Mouse (Mus musculus) embryonic facial prominence, embryonic 14.5 days (tissue): Measurements from ENCODE around the gene Ireb2. TPM values are rescaled to one million over a fixed set of nuclear protein-coding genes. Genes with fewer than 3 reads are reported as not detected.

Experiments used
- ATAC-seq: fragments of 200-750 bp; cut with Nextera tagmentation; 2 replicates; pipeline ENCODE4 v1.8.0; 2017; ENCODE audit warnings: low read depth, moderate number of reproducible peaks, moderate TSS enrichment
- DNase-seq: peaks from one replicate; pipeline ENCODE4 v3.0.0-alpha.2; 2015; ENCODE audit warnings: low spot score
- H3K27ac ChIP-seq: fragments of 300-500 bp; sonication (generic); replicated peaks from 2 replicates; pipeline ENCODE4 v1.5.1; 2014; ENCODE audit warnings: low read depth, mild to moderate bottlenecking, low read length, moderate library complexity
- H3K27me3 ChIP-seq: fragments of 300-500 bp; sonication (generic); replicated peaks from 2 replicates; pipeline ENCODE4 v1.6.1; 2014; ENCODE audit warnings: low read length; ENCODE audit not compliant: control insufficient read depth, insufficient read depth
- H3K36me3 ChIP-seq: fragments of 300-500 bp; sonication (generic); 2 replicates; pipeline ENCODE4 v1.6.1; 2014; ENCODE audit warnings: low read length, mixed read lengths; ENCODE audit not compliant: control insufficient read depth, insufficient read depth
- H3K4me1 ChIP-seq: fragments of 300-500 bp; sonication (generic); 2 replicates; pipeline ENCODE4 v1.6.1; 2014; ENCODE audit warnings: antibody characterized with exemption, low read length; ENCODE audit not compliant: control insufficient read depth, insufficient read depth
- H3K4me2 ChIP-seq: fragments of 300-500 bp; sonication (generic); 2 replicates; pipeline ENCODE4 v1.6.1; 2014; ENCODE audit warnings: low read depth, mild to moderate bottlenecking, low read length, moderate library complexity, mixed read lengths
- H3K4me3 ChIP-seq: fragments of 300-500 bp; sonication (generic); 2 replicates; pipeline ENCODE4 v1.5.1; 2014; ENCODE audit warnings: low read depth, mild to moderate bottlenecking, low read length
- H3K9ac ChIP-seq: fragments of 300-500 bp; sonication (generic); 2 replicates; pipeline ENCODE4 v1.6.1; 2014; ENCODE audit warnings: low read depth, mild to moderate bottlenecking, low read length, moderate library complexity, mixed read lengths
- H3K9me3 ChIP-seq: fragments of 300-500 bp; sonication (generic); 2 replicates; pipeline ENCODE4 v1.6.1; 2016; ENCODE audit warnings: low read length; ENCODE audit not compliant: control insufficient read depth
- WGBS: fragments of 180-500 bp; shearing (Covaris S2); extraction: QIAGEN DNeasy Blood & Tissue Kit; methylation state at CpG from one replicate; pipeline ENCODE4 v1.1.7; 2014; 5-methylcytosine and 5-hydroxymethylcytosine counted together
- polyA plus RNA-seq: library from polyadenylated mRNA; unstranded; fragments of >200 nt; fragmentation: Nextera tagmentation; extraction: Ambion mirVana; gene quantifications from 2 replicates; pipeline ENCODE4 v1.2.1, GENCODE M21; 2014

Gene Ireb2
- polyA plus RNA-seq, 1 experiment from 2014 or later = 35.8 TPM

GRCm38 (mm10) chr9:54857474-54857873, 6.1 kb upstream of the Ireb2 start:
- DNase-seq = no peak
- H3K4me2 ChIP-seq = no peak overlapping the region
- ATAC-seq = no peak
- H3K27me3 ChIP-seq = no peaks in the 10 kb centered on the region
- H3K9ac ChIP-seq = no peak overlapping the region
- H3K9me3 ChIP-seq = no peaks in the 10 kb centered on the region
- H3K36me3 ChIP-seq = no peaks in the 10 kb centered on the region
- no peaks in the 10 kb centered on the region for H3K4me1 ChIP-seq
- WGBS = 42% methylated on average over 3 of the region's 3 CpGs
- H3K27ac ChIP-seq = no peak overlapping the region
- no peak overlapping the region for H3K4me3 ChIP-seq

GRCm38 (mm10) chr9:54860526-54860925, 3.1 kb upstream of the Ireb2 start:
- Histone ChIP-seq H3K9me3 (no peaks in the 10 kb centered on the region), H3K4me2 (no peak overlapping the region), H3K27me3 (no peaks in the 10 kb centered on the region), H3K36me3 (peaks cover 7% of the 10 kb centered on the region), H3K4me1 (peaks cover 10% of the 10 kb centered on the region), H3K4me3 (no peak overlapping the region), H3K9ac (no peak overlapping the region), H3K27ac (no peak overlapping the region)
- DNase-seq = no peak
- ATAC-seq = no peak
- 88% methylated on average over 7 of the region's 7 CpGs for WGBS

DNA sequence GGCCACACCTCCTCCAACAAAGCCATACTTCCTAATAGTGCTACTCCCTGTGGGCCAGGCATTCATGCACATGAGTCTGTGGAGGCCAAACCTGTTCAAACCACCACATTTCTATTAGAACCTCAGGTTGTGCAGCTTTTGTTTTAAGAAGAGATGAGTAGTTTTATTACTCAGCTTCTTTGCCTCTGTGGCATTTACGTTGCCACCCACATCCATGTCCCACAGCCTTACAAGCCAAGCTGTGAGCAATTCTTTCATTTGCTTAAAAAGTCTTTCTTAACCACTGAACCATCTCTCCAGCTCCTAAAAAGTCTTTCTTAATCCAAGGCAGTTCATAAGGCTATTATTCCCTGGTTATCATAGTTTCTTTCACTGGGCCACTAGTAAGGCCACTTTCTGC, 15.2 kb downstream of the Ireb2 start:
- Histone ChIP-seq H3K4me1 (no peaks in the 10 kb centered on the region), H3K36me3 (peaks cover 67% of the 10 kb centered on the region), H3K27ac (no peak overlapping the region), H3K4me3 (no peak overlapping the region), H3K27me3 (no peaks in the 10 kb centered on the region), H3K4me2 (no peak overlapping the region), H3K9ac (no peak overlapping the region), H3K9me3 (no peaks in the 10 kb centered on the region)
- WGBS = 100% methylated on average over 1 of the region's 1 CpGs
- DNase-seq (no peak), ATAC-seq (no peak)

DNA sequence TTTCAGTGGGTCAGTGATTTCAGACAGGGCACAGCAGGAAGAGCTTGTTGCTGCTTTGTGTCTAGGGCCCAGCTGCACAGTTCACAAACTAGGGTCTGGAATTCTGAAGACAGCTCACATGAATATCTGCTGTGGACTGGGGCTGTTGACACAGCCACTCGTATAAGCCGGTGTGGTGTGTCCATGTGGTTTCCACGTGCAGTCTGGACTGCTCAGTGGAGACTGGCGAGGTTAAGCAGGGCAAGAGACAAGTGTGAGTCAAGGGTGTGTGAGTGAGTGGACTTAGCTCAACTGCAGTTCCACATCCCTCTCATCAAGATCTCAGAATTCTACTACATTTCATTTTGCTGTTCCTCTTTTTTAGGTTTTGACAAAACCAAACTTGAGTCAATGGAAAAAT, 28.5 kb downstream of the Ireb2 start:
- Histone ChIP-seq H3K9me3 (no peaks in the 10 kb centered on the region), H3K4me3 (no peak overlapping the region), H3K4me2 (no peak overlapping the region), H3K27ac (no peak overlapping the region), H3K36me3 (peaks cover 82% of the 10 kb centered on the region), H3K4me1 (no peaks in the 10 kb centered on the region), H3K27me3 (no peaks in the 10 kb centered on the region), H3K9ac (no peak overlapping the region)
- no peak for ATAC-seq
- no peak for DNase-seq
- 89% methylated on average over 4 of the region's 4 CpGs for WGBS

- DNase-seq (no peak), ATAC-seq (no peak)
- no peak overlapping the region for H3K4me2 ChIP-seq
- no peaks in the 10 kb centered on the region for H3K4me1 ChIP-seq
- H3K27ac ChIP-seq = no peak overlapping the region
- 86% methylated on average over 3 of the region's 3 CpGs for WGBS
- no peak overlapping the region for H3K4me3 ChIP-seq
- H3K9me3 ChIP-seq = no peaks in the 10 kb centered on the region
- no peak overlapping the region for H3K9ac ChIP-seq
- H3K36me3 ChIP-seq = peaks cover 81% of the 10 kb centered on the region
- no peaks in the 10 kb centered on the region for H3K27me3 ChIP-seq
Observed at GRCm38 (mm10) chr9:54897097-54897496, 33.5 kb downstream of the Ireb2 start.

GRCm38 (mm10) chr9:54909446-54909845, 45.9 kb downstream of the Ireb2 start:
- H3K4me1 ChIP-seq = no peaks in the 10 kb centered on the region
- WGBS = 89% methylated on average over 5 of the region's 5 CpGs
- H3K4me2 ChIP-seq = no peak overlapping the region
- H3K9me3 ChIP-seq = no peaks in the 10 kb centered on the region
- H3K27ac ChIP-seq = no peak overlapping the region
- H3K27me3 ChIP-seq = no peaks in the 10 kb centered on the region
- no peak overlapping the region for H3K4me3 ChIP-seq
- ATAC-seq (no peak), DNase-seq (no peak)
- peaks cover 73% of the 10 kb centered on the region for H3K36me3 ChIP-seq
- no peak overlapping the region for H3K9ac ChIP-seq

GRCm38 (mm10) chr9:54915576-54915975, 52.0 kb downstream of the Ireb2 start:
- Histone ChIP-seq H3K4me1 (peaks cover 6% of the 10 kb centered on the region; the same call in 1 of the 2 replicates), H3K4me3 (no peak overlapping the region), H3K9me3 (no peaks in the 10 kb centered on the region), H3K27ac (no peak overlapping the region), H3K9ac (no peak overlapping the region), H3K4me2 (no peak overlapping the region), H3K27me3 (no peaks in the 10 kb centered on the region), H3K36me3 (peaks cover 18% of the 10 kb centered on the region; the same call in 1 of the 2 replicates)
- ATAC-seq (no peak), DNase-seq (no peak)
- WGBS = 66% methylated on average over 7 of the region's 7 CpGs

- H3K27me3 ChIP-seq = no peaks in the 10 kb centered on the region
- peak overlapping the region; percentile 83 for H3K4me2 ChIP-seq
- peaks cover 14% of the 10 kb centered on the region; the same call in 1 of the 2 replicates for H3K36me3 ChIP-seq
- ATAC-seq = no peak
- no peak for DNase-seq
- peak overlapping the region; percentile 75 for H3K4me3 ChIP-seq
- H3K9me3 ChIP-seq = no peaks in the 10 kb centered on the region
- H3K27ac ChIP-seq = no peak overlapping the region
- 75% methylated on average over 8 of the region's 8 CpGs for WGBS
- no peak overlapping the region for H3K9ac ChIP-seq
- H3K4me1 ChIP-seq = peaks cover 6% of the 10 kb centered on the region; the same call in 1 of the 2 replicates
Observed at GRCm38 (mm10) chr9:54916401-54916800, 52.8 kb downstream of the Ireb2 start.

DNA sequence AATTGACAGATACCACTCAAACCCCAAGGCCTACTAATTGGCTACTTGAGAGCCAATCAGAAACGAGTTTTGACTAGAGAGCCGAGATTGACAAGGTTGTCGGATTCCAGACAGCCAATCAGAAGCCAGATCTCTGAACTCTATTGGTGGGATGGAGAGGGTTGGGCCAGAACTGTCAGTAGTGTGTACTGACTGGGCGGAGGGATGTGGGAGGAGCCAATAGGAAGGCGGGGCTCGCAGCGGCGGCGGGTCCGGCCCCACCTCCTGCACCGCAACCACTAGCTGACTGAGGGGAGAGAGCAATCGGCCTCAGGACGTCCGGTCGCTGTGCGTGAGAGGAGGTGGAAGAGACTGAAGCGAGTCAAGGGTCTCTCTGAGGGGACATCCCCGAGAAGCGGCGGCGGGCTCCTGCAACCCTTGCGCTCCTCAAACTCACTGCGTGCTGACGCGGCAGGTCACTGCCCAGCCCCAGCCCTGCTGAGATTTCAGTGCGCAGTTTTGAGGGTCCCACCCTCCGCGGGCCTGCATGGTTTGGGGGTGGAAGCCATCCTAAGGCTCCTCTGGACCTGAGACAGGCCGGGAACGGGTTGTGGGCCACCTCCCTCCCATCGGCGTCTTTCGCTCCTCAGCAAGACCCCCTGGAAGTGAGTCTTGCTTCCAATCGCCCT, 53.6 kb downstream of the Ireb2 start, which contains the start of gene Hykk:
Gene Hykk, plus strand, starts transcription at position 274 of the 668 bp plus-strand sequence.
- peaks cover 14% of the 10 kb centered on the region; the same call in 1 of the 2 replicates for H3K36me3 ChIP-seq
- peak; percentile 98 for DNase-seq
- peak within 1 kb of the TSS; percentile 82 for H3K9ac ChIP-seq
- peak within 1 kb of the TSS; percentile 68 for H3K27ac ChIP-seq
- no peaks in the 10 kb centered on the region for H3K27me3 ChIP-seq
- under 1% methylated on average over 34 of the region's 34 CpGs for WGBS
- peak within 1 kb of the TSS; percentile 83 for H3K4me2 ChIP-seq
- H3K4me3 ChIP-seq = peak within 1 kb of the TSS; percentile 75
- H3K4me1 ChIP-seq = peaks cover 6% of the 10 kb centered on the region; the same call in 1 of the 2 replicates
- H3K9me3 ChIP-seq = no peaks in the 10 kb centered on the region
- ATAC-seq = peak; percentile 99
